Mouse (Mus musculus) embryonic fibroblast, embryonic 13.5 days (primary cell): ENCODE measurements around the gene Pcbp4.

Source experiments
- CTCF ChIP-seq: IDR thresholded peaks from 2 replicates; pipeline ENCODE4 v1.5.1; 2011; ENCODE audit warnings: mild to moderate bottlenecking, control low read depth, low read length, moderate library complexity, borderline replicate concordance; ENCODE audit not compliant: insufficient read depth
- POLR2A ChIP-seq: IDR thresholded peaks from 2 replicates; pipeline ENCODE4 v1.6.1; 2011; ENCODE audit warnings: low read depth, mild to moderate bottlenecking, control low read depth, low read length, moderate library complexity

DNA sequence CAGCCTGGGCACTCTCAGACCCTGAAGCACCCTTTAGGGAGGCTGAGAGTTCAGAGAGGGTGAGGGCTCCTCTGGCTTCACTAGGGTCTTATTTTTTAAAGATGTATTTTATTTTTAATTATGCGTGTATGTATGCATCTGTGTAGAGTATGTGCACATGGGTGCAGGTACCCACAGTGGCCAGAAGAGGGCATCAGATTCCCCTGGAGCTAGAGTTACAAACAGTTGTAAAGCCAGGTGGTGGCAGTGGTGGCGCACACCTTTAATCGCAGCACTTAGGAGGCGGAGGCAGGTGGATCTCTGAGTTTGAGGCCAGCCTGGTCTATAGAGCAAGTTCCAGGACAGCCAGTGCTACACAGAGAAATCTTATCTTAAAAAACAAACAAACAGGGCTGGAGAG, 44.0 kb upstream of the Pcbp4 start:
- TF ChIP-seq POLR2A (no peak), CTCF (no peak)
